Mouse (Mus musculus) forebrain, embryonic 15.5 days (tissue): ENCODE results near the gene Mettl1. TPM values are rescaled to one million over a fixed set of nuclear protein-coding genes. Genes with fewer than 3 reads are reported as not detected.

Source experiments
- ATAC-seq: fragments of 200-750 bp; cut with Nextera tagmentation; replicated peaks from 2 replicates; pipeline ENCODE4 v1.8.0; 2017; ENCODE audit warnings: mild to moderate bottlenecking, moderate TSS enrichment, moderate library complexity
- H3K27ac ChIP-seq: fragments of 300-500 bp; sonication (generic); replicated peaks from 2 replicates; pipeline ENCODE4 v1.5.1; 2015; ENCODE audit warnings: mild to moderate bottlenecking, inconsistent platforms
- H3K27me3 ChIP-seq: fragments of 300-500 bp; sonication (generic); 2 replicates; pipeline ENCODE4 v1.6.1; 2015; ENCODE audit warnings: inconsistent platforms
- H3K36me3 ChIP-seq: fragments of 300-500 bp; sonication (generic); 2 replicates; pipeline ENCODE4 v1.6.1; 2015; ENCODE audit warnings: mild to moderate bottlenecking, inconsistent platforms
- H3K4me1 ChIP-seq: fragments of 300-500 bp; sonication (generic); 2 replicates; pipeline ENCODE4 v1.6.1; 2015; ENCODE audit warnings: inconsistent platforms
- H3K4me2 ChIP-seq: fragments of 300-500 bp; sonication (generic); replicated peaks from 2 replicates; pipeline ENCODE4 v1.6.1; 2015; ENCODE audit warnings: mild to moderate bottlenecking, inconsistent platforms
- H3K4me3 ChIP-seq: fragments of 300-500 bp; sonication (generic); 2 replicates; pipeline ENCODE4 v1.5.1; 2015; ENCODE audit warnings: mild to moderate bottlenecking, inconsistent platforms
- H3K9ac ChIP-seq: fragments of 300-500 bp; sonication (generic); replicated peaks from 2 replicates; pipeline ENCODE4 v1.6.1; 2015; ENCODE audit warnings: mild to moderate bottlenecking, inconsistent platforms
- H3K9me3 ChIP-seq: fragments of 300-500 bp; sonication (generic); 2 replicates; pipeline ENCODE4 v1.6.1; 2016; ENCODE audit warnings: inconsistent platforms
- WGBS: fragments of 180-500 bp; shearing (Covaris S2); methylation state at CpG from one replicate; pipeline ENCODE4 v1.1.7; 2015; ENCODE audit warnings: mixed read lengths; 5-methylcytosine and 5-hydroxymethylcytosine counted together
- polyA plus RNA-seq: library from polyadenylated mRNA; unstranded; fragments of >200 nt; fragmentation: Nextera tagmentation; extraction: Ambion mirVana; gene quantifications from 2 replicates; pipeline ENCODE4 v1.2.1, GENCODE M21; 2015

Gene Mettl1
- polyA plus RNA-seq, 1 experiment from 2014 or later, result 20.6 TPM

GRCm38 (mm10) chr10:127080901-127081780, 39.9 kb downstream of the Mettl1 start:
- H3K36me3 ChIP-seq, result peaks cover 11% of the 10 kb centered on the region; the same call in 1 of the 2 replicates
- 2% methylated on average over 48 of the region's 48 CpGs for WGBS
- H3K27ac ChIP-seq, result no peak overlapping the region
- H3K27me3 ChIP-seq, result peaks cover 19% of the 10 kb centered on the region
- no peaks in the 10 kb centered on the region for H3K9me3 ChIP-seq
- H3K4me3 ChIP-seq, result peak overlapping the region; percentile 70
- peaks cover 41% of the 10 kb centered on the region for H3K4me1 ChIP-seq
- peak overlapping the region; percentile 59 for H3K9ac ChIP-seq
- H3K4me2 ChIP-seq, result peak overlapping the region; percentile 76
- ATAC-seq, result no peak

DNA sequence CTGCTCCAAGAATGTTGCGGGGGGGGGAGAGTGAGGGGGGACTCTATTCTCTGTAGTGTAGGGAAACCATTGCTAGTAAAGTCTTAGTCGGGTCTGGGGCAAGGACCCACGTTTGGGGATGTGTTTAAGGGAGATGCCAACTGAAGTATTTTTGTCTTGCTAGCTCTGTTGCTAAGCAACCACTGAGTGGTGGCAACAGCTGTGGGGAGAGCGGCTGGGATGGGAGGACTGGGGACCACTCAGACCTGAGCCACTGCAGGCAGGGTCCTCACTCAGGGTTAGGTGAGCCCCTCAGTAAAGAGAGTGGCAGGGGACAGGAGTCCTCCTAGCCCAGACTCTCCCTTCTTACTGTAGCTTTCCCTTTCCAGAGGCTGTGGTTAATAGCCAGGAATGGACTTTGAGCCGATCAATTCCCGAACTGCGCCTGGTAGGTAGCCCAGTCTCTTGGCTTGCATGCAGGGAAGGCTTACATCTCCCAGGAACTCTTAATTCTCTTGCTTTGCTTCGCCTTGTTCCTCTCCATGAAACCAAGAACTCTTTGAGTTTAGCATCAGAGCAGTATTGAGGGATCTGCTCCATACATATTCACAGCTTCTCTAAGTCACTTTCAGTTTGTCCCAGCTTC, 40.9 kb downstream of the Mettl1 start:
- no peak for ATAC-seq
- Histone ChIP-seq H3K9ac (peak overlapping the region; percentile 59; the same call in 1 of the 2 replicates), H3K4me3 (peak overlapping the region; percentile 70), H3K27ac (no peak overlapping the region), H3K9me3 (no peaks in the 10 kb centered on the region), H3K4me2 (peak overlapping the region; percentile 76), H3K4me1 (peaks cover 41% of the 10 kb centered on the region), H3K36me3 (peaks cover 13% of the 10 kb centered on the region; the same call in 1 of the 2 replicates), H3K27me3 (peaks cover 26% of the 10 kb centered on the region)
- 26% methylated on average over 8 of the region's 8 CpGs for WGBS

- Histone ChIP-seq H3K4me2 (no peak overlapping the region), H3K4me3 (no peak overlapping the region), H3K36me3 (peaks cover 21% of the 10 kb centered on the region; the same call in 1 of the 2 replicates), H3K4me1 (peaks cover 31% of the 10 kb centered on the region), H3K27ac (no peak overlapping the region), H3K9me3 (no peaks in the 10 kb centered on the region), H3K9ac (no peak overlapping the region), H3K27me3 (peaks cover 34% of the 10 kb centered on the region)
- 41% methylated on average over 8 of the region's 8 CpGs for WGBS
- ATAC-seq, result no peak
These were observed 42.2 kb downstream of the Mettl1 start for GRCm38 (mm10) chr10:127083292-127083914.

- Histone ChIP-seq H3K36me3 (peaks cover 21% of the 10 kb centered on the region; the same call in 1 of the 2 replicates), H3K27me3 (peaks cover 37% of the 10 kb centered on the region)
- no peak for ATAC-seq
These were observed 42.7 kb downstream of the Mettl1 start for GRCm38 (mm10) chr10:127083915-127084306.

GRCm38 (mm10) chr10:127085052-127085451, 43.8 kb downstream of the Mettl1 start:
- H3K9me3 ChIP-seq, result no peaks in the 10 kb centered on the region
- no peak overlapping the region for H3K4me2 ChIP-seq
- H3K9ac ChIP-seq, result no peak overlapping the region
- peaks cover 26% of the 10 kb centered on the region for H3K4me1 ChIP-seq
- no peak for ATAC-seq
- no peak overlapping the region for H3K27ac ChIP-seq
- WGBS, result 83% methylated on average over 9 of the region's 9 CpGs
- peaks cover 21% of the 10 kb centered on the region; the same call in 1 of the 2 replicates for H3K36me3 ChIP-seq
- peaks cover 44% of the 10 kb centered on the region for H3K27me3 ChIP-seq
- H3K4me3 ChIP-seq, result no peak overlapping the region

More at GRCm38 (mm10) chr10:127083915-127084306, 42.7 kb downstream of the Mettl1 start:
- WGBS, result 60% methylated on average over 5 of the region's 5 CpGs
- Histone ChIP-seq H3K4me1 (peaks cover 29% of the 10 kb centered on the region), H3K4me3 (no peak overlapping the region), H3K27ac (no peak overlapping the region), H3K9me3 (no peaks in the 10 kb centered on the region), H3K9ac (no peak overlapping the region), H3K4me2 (no peak overlapping the region)

DNA sequence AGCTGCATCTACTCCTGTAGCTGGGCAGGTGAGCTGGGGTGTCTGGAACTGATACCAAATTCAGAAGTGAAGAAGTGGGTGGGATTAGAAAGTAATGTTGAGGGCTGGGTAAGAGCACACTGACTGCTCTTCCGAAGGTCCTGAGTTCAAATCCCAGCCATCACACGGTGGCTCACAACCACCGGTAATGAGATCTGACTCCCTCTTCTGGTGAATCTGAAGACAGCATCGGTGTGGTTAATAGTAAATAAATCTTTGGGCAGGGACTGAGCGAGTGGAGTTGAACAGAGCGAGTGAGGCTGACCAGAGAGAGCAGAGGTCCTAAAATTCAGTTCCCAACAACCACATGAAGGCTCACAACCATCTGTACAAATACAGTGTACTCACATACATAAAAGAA, 44.4 kb downstream of the Mettl1 start:
- Histone ChIP-seq H3K9me3 (no peaks in the 10 kb centered on the region), H3K4me2 (no peak overlapping the region), H3K4me1 (peaks cover 26% of the 10 kb centered on the region), H3K27me3 (peaks cover 44% of the 10 kb centered on the region), H3K27ac (no peak overlapping the region), H3K4me3 (no peak overlapping the region), H3K36me3 (peaks cover 21% of the 10 kb centered on the region; the same call in 1 of the 2 replicates), H3K9ac (no peak overlapping the region)
- ATAC-seq, result no peak
- 73% methylated on average over 6 of the region's 6 CpGs for WGBS

DNA sequence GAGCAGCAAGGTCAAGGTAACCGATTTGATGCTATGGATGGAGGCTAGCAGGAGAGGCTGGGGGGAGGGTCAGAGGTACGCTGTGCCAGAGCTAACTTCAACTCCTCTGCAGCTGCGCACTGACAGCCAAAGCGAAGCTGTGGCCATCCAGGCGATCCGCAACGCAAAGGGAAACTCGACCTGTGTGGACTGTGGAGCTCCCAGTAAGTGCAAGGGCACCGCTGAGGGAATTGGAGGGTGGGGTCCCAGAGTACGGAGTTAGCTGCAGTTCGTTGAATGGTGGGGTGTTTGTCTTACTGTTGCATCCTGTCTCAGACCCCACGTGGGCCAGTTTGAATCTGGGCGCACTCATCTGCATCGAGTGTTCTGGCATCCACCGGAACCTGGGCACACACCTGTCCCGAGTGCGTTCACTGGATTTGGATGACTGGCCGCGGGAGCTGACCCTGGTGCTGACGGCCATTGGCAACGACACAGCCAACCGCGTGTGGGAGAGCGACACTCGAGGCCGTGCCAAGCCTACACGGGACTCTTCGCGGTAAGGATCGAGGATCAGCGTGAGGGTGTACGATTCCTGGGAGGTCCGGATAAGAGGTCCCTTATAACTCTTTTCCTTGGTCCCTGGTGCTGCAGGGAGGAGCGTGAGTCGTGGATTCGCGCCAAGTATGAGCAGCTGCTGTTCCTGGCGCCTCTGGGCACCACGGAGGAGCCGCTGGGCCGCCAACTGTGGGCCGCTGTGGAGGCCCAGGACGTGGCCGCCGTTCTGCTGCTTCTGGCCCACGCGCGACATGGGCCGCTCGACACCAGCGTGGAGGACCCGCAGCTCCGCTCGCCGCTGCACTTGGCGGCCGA, 49.6 kb downstream of the Mettl1 start:
- Histone ChIP-seq H3K4me1 (peaks cover 31% of the 10 kb centered on the region), H3K27ac (no peak overlapping the region), H3K9ac (peak overlapping the region; percentile 35), H3K36me3 (peaks cover 15% of the 10 kb centered on the region), H3K27me3 (peaks cover 54% of the 10 kb centered on the region), H3K9me3 (no peaks in the 10 kb centered on the region), H3K4me3 (peak overlapping the region; percentile 29), H3K4me2 (peak overlapping the region; percentile 49)
- WGBS, result 8% methylated on average over 57 of the region's 57 CpGs
- ATAC-seq, result peak; percentile 28; the same call in 1 of the 2 replicates

DNA sequence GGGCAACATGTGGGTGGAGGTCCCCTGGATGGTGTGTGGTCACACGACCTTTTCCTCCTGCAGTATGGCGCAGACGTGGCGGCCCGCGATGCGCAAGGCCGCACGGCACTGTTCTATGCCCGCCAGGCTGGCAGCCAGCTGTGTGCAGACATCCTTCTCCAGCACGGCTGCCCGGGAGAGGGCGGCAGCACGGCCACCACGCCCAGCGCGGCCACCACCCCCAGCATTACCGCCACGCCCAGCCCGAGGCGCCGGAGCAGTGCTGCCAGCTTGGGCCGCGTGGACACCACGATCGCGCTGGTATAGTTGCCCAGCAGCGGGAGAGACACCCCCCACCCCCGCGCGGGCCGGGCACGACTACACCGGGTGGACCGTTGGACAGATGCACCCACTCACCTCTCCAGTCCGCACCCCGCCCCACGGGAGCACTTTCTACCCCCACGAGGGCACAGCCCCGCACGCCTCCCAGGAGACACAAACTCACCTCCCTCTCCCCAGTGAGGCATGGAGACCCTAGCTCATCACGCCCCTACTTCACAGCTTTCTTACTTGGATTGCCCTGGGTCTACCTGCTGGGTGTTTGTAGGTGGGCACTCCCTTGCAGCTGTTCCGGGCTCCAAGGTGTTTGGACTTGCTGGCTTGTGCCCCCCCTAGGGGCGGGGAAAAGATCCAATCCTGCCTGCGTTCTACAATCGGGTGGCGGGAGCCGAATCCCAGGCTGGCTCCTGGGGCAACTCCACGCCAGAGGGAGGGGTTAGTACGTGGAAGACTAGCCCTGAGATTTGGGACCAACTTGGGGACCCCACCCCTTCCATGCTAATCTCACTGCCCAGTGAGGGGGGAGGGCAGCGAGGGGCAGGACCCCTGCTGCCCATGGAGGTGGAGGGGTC, 50.5 kb downstream of the Mettl1 start:
- Histone ChIP-seq H3K4me3 (peak overlapping the region; percentile 29), H3K36me3 (peaks cover 22% of the 10 kb centered on the region), H3K27ac (no peak overlapping the region), H3K4me1 (peaks cover 31% of the 10 kb centered on the region), H3K9ac (peak overlapping the region; percentile 35), H3K27me3 (peaks cover 50% of the 10 kb centered on the region), H3K4me2 (peak overlapping the region; percentile 49), H3K9me3 (no peaks in the 10 kb centered on the region)
- ATAC-seq, result peak; percentile 44
- WGBS, result 8% methylated on average over 51 of the region's 51 CpGs

DNA sequence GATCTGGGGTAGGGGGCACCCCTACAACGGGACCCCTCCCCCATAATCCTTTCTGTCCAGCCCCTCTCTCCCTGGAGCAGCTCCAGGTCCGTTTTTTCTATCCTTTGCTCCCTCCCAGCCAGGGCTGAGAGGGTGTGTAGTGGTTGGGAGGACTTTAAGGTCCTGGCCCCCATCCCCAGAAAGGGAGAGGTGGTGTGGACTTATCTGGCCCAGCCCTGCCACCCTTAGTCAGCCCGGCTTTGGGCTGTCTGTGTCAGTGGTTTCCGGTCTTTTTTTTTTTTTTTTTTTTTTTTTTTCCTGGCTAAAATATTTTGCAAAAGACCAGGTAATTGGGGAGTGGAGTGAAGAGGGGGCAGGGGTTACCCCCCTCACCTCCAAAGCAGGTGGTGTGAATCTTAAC, 51.5 kb downstream of the Mettl1 start:
- Histone ChIP-seq H3K4me2 (no peak overlapping the region), H3K27ac (no peak overlapping the region), H3K9me3 (no peaks in the 10 kb centered on the region), H3K4me3 (no peak overlapping the region), H3K27me3 (peaks cover 46% of the 10 kb centered on the region), H3K36me3 (peaks cover 21% of the 10 kb centered on the region), H3K9ac (no peak overlapping the region), H3K4me1 (peaks cover 31% of the 10 kb centered on the region)
- ATAC-seq, result no peak
- 42% methylated on average over 4 of the region's 4 CpGs for WGBS

- H3K27ac ChIP-seq, result no peak overlapping the region; the same call in 1 of the 2 replicates
- H3K9me3 ChIP-seq, result no peaks in the 10 kb centered on the region
- H3K27me3 ChIP-seq, result peaks cover 32% of the 10 kb centered on the region
- peaks cover 34% of the 10 kb centered on the region for H3K36me3 ChIP-seq
- WGBS, result 26% methylated on average over 7 of the region's 7 CpGs
- peaks cover 31% of the 10 kb centered on the region for H3K4me1 ChIP-seq
- H3K9ac ChIP-seq, result no peak overlapping the region
- H3K4me3 ChIP-seq, result no peak overlapping the region
- ATAC-seq, result no peak
- no peak overlapping the region for H3K4me2 ChIP-seq
These were observed 53.2 kb downstream of the Mettl1 start for GRCm38 (mm10) chr10:127094382-127094802.
